Mouse (Mus musculus) forebrain, embryonic 16.5 days (tissue): ENCODE measurements at regions not wholly inside any gene's neighbourhood (a gene's known extent, or its start where the extent isn't known, plus 50 kb on each side); places are given as distances from the start of the nearest gene placed in this dataset.

Experiments used
- ATAC-seq: fragments of 200-750 bp; cut with Nextera tagmentation; 2 replicates; pipeline ENCODE4 v1.8.0; 2017; ENCODE audit warnings: mild to moderate bottlenecking, moderate library complexity
- H3K27ac ChIP-seq: fragments of 300-500 bp; sonication (generic); 2 replicates; pipeline ENCODE4 v1.5.1; 2014; ENCODE audit warnings: low read length, control low read depth
- H3K27me3 ChIP-seq: fragments of 300-500 bp; sonication (generic); replicated peaks from 2 replicates; pipeline ENCODE4 v1.6.1; 2014; ENCODE audit warnings: low read length; ENCODE audit not compliant: control insufficient read depth, insufficient read depth
- H3K36me3 ChIP-seq: fragments of 300-500 bp; sonication (generic); 2 replicates; pipeline ENCODE4 v1.6.1; 2014; ENCODE audit not compliant: control insufficient read depth, insufficient read depth
- H3K4me1 ChIP-seq: fragments of 300-500 bp; sonication (generic); replicated peaks from 2 replicates; pipeline ENCODE4 v1.6.1; 2014; ENCODE audit warnings: low read length; ENCODE audit not compliant: control insufficient read depth, insufficient read depth
- H3K4me2 ChIP-seq: fragments of 300-500 bp; sonication (generic); 2 replicates; pipeline ENCODE4 v1.6.1; 2014; ENCODE audit warnings: mild to moderate bottlenecking, low read length, control low read depth
- H3K4me3 ChIP-seq: fragments of 300-500 bp; sonication (generic); replicated peaks from 2 replicates; pipeline ENCODE4 v1.5.1; 2014; ENCODE audit warnings: mild to moderate bottlenecking, low read length, control low read depth
- H3K9ac ChIP-seq: fragments of 300-500 bp; sonication (generic); replicated peaks from 2 replicates; pipeline ENCODE4 v1.6.1; 2014; ENCODE audit warnings: low read depth, low read length, control low read depth
- H3K9me3 ChIP-seq: fragments of 300-500 bp; sonication (generic); 2 replicates; pipeline ENCODE4 v1.6.1; 2016; ENCODE audit warnings: low read length; ENCODE audit not compliant: control insufficient read depth
- WGBS: fragments of 180-500 bp; shearing (Covaris S2); extraction: QIAGEN DNeasy Blood & Tissue Kit; methylation state at CpG from one replicate; pipeline ENCODE4 v1.1.7; 2014; 5-methylcytosine and 5-hydroxymethylcytosine counted together

DNA sequence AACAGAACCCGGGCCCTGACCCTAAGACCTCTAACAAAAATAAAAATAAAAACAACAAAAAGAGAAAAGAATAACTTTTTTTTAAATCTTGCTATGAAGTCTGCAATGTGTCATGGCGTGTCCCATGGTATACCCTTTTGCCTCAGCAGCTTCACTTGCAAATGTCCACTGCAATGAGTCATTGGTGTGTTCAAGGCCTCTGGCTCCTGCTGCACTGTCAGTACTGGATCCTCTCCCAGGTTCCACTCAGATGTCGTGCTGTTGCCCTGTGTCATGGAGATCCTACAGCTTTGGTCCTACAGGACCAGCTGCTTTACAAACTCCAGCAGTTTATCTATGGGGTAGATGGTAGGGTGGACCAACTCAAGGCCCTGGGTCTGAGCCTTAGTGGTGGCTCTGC is 113.4 kb upstream of the Akirin2 start:
- H3K27ac ChIP-seq = no peak overlapping the region
- no peaks in the 10 kb centered on the region for H3K36me3 ChIP-seq
- H3K4me2 ChIP-seq = no peak overlapping the region
- no peaks in the 10 kb centered on the region for H3K4me1 ChIP-seq
- H3K9ac ChIP-seq = no peak overlapping the region
- WGBS = 73% methylated on average over 3 of the region's 3 CpGs
- H3K27me3 ChIP-seq = no peaks in the 10 kb centered on the region
- H3K4me3 ChIP-seq = no peak overlapping the region
- no peak for ATAC-seq
- no peaks in the 10 kb centered on the region for H3K9me3 ChIP-seq

DNA sequence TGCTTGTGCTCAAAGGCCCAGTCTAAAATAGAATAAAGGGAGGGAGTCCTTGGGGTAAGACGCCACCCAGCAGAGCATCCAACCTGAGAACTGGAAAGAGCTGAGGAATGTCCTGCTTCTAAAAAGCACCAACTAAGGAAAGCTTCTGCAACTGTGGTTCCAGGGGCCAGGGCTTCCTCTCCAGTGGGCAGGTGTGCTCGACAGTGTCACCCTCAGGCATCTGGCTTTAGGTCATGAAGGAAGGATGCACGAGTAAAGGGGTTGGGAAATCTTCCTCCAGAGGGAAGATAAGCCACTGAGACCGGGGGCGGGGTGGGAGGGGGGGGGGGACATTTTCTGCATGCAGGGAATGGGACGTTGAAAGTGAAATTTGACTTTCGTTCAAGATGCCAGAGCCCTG is 101.2 kb upstream of the Akirin2 start:
- Histone ChIP-seq H3K4me1 (no peaks in the 10 kb centered on the region), H3K27me3 (no peaks in the 10 kb centered on the region), H3K9me3 (no peaks in the 10 kb centered on the region), H3K9ac (no peak overlapping the region), H3K36me3 (no peaks in the 10 kb centered on the region), H3K4me2 (no peak overlapping the region), H3K4me3 (no peak overlapping the region), H3K27ac (no peak overlapping the region)
- WGBS = 86% methylated on average over 7 of the region's 7 CpGs
- ATAC-seq = no peak

DNA sequence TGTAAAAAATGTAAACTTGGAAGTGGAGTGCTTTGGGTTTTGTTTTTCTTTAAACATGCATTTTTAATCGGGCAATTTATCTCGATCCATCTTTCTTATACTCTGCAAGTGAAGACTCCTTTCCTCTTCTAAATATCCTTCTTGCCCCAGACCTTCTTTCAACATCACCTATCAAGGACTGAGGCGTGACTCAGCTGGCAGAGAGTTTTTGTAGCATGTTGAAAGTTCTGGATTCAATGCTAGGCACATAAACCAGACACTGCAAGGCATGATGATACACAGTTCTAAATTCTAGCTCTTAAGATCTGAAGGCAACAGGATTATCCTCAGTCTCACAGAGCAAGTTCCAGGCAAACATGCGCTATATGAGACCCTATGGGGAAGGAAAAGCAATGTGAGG is 88.1 kb upstream of the Akirin2 start:
- Histone ChIP-seq H3K4me2 (no peak overlapping the region), H3K27me3 (no peaks in the 10 kb centered on the region), H3K36me3 (no peaks in the 10 kb centered on the region), H3K4me3 (no peak overlapping the region), H3K4me1 (no peaks in the 10 kb centered on the region), H3K9ac (no peak overlapping the region), H3K9me3 (no peaks in the 10 kb centered on the region), H3K27ac (no peak overlapping the region)
- no peak for ATAC-seq
- WGBS = 91% methylated on average over 4 of the region's 4 CpGs

DNA sequence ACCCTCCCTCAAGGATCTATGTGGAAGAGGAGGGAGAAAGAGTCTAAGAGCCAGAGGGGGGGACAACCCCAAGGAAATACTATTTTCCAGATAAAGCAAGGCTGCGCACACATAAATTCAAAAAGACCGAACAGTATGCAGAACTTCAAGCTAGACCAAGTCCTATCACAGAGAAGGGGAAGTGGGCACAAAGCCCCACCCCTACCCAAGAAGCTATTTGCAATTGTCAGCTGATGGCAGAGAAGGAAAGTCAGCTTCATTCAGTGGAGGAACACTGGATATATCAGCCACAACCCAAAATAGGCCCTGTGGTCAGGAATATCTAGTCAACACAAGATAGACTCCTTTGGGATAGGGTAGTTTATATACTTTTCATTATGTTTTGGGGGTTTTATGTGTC is 84.9 kb upstream of the Akirin2 start:
- Histone ChIP-seq H3K9me3 (no peaks in the 10 kb centered on the region), H3K9ac (no peak overlapping the region), H3K4me3 (no peak overlapping the region), H3K4me1 (no peaks in the 10 kb centered on the region), H3K27ac (no peak overlapping the region), H3K4me2 (no peak overlapping the region), H3K36me3 (no peaks in the 10 kb centered on the region), H3K27me3 (no peaks in the 10 kb centered on the region)
- ATAC-seq = no peak
- WGBS = 95% methylated on average over 2 of the region's 2 CpGs

DNA sequence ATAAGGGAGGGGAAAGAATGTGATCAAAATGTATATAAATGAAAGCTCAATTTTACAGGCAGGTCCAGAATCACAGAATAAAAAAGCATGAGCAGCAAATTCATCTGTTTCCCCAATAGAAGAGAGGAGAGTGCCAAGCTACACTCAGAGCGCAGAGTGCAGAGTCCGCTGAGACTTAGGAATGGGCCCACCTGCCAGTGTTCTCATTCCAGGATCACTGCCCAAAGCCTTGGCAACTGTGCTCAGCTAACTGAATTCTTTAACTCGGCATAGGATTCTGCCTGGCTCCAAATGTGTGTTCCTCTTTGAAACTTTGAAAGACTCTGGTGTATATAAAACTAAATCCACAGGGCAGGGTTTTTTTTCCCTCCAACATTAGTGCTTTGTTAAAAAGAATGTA is 84.4 kb upstream of the Akirin2 start:
- Histone ChIP-seq H3K4me3 (no peak overlapping the region), H3K27me3 (no peaks in the 10 kb centered on the region), H3K4me2 (no peak overlapping the region), H3K27ac (no peak overlapping the region), H3K4me1 (no peaks in the 10 kb centered on the region), H3K9me3 (no peaks in the 10 kb centered on the region), H3K36me3 (no peaks in the 10 kb centered on the region), H3K9ac (no peak overlapping the region)
- 61% methylated on average over 3 of the region's 3 CpGs for WGBS
- no peak for ATAC-seq

DNA sequence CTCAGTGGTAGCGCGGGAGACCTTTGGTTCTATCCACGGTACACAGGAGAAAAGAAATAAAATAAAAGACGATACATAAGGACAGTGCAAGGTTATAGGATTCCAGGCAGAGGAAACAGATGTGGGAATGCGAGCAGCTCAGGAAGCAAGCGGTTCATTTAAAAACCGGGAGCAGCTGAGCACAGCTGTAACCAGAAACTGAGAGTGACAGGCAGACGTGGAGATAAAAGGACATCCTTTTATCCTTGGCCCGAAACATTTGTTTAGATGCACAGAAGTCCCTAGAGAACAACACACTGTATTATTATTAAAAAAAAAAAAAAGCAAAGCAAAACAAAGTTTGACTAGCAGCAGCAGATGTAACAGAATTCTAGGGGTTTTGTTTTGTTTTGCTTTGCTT is 82.6 kb upstream of the Akirin2 start:
- ATAC-seq = no peak
- Histone ChIP-seq H3K36me3 (no peaks in the 10 kb centered on the region), H3K9ac (no peak overlapping the region), H3K4me1 (no peaks in the 10 kb centered on the region), H3K4me3 (no peak overlapping the region), H3K27me3 (no peaks in the 10 kb centered on the region), H3K27ac (no peak overlapping the region), H3K4me2 (no peak overlapping the region), H3K9me3 (no peaks in the 10 kb centered on the region)
- WGBS = 69% methylated on average over 9 of the region's 9 CpGs

DNA sequence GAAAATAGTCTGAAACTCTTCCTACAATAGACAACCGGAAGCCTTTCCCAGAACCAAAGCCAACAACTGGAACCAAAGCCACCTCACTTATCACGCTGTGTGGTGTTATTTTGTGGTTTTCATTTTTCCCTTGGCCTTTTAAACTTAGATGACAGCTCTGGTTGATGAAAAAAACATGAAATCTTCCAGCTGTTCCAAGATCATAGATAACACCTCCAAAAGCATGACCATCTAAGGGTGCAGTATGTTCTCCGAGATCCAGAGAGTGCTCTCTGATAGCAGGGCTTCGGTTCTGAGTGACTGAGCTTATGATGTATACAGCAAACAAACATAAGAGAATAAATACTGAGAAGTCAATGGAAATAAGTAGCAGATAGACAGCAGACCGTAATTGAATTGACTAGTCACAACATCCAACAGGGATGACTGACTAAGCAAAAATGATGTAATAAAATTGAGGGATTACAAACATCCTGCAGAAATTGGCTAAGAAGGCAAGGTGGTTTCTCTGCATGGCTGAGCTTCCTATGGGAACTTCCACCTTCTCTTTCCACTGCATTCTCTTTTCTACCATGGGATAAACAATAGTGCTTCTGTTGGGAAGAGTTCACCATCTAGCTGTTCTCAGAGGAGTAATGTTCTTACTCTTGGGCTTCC is 74.8 kb upstream of the Akirin2 start:
- H3K9me3 ChIP-seq = no peaks in the 10 kb centered on the region
- H3K4me2 ChIP-seq = no peak overlapping the region
- no peak overlapping the region for H3K27ac ChIP-seq
- no peaks in the 10 kb centered on the region for H3K36me3 ChIP-seq
- no peak overlapping the region for H3K4me3 ChIP-seq
- no peaks in the 10 kb centered on the region for H3K27me3 ChIP-seq
- no peak for ATAC-seq
- WGBS = 90% methylated on average over 5 of the region's 5 CpGs
- H3K9ac ChIP-seq = no peak overlapping the region
- no peaks in the 10 kb centered on the region for H3K4me1 ChIP-seq

DNA sequence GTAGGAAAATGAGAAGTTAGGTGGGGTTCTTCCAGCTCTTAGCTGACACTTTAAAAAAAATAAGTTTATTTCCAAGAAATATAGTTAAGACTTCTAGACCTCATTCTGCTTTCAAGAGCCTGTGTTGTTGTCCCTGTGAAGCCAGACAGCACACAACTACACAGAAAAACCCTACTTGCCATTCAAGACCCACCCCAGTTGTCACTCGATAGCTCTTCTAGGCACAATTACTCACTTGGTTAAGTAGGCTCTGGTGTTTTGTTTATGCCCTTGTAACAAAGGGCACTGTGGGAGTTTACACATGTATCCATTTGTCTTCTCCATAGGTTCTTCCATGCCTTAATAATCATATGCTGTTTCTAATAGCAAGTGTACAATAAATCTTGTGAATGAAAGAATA is 66.5 kb upstream of the Akirin2 start:
- H3K36me3 ChIP-seq = no peaks in the 10 kb centered on the region
- H3K9me3 ChIP-seq = no peaks in the 10 kb centered on the region
- H3K27ac ChIP-seq = no peak overlapping the region
- 56% methylated on average over 1 of the region's 1 CpGs for WGBS
- no peaks in the 10 kb centered on the region for H3K4me1 ChIP-seq
- no peak for ATAC-seq
- H3K27me3 ChIP-seq = no peaks in the 10 kb centered on the region
- H3K4me3 ChIP-seq = no peak overlapping the region
- H3K9ac ChIP-seq = no peak overlapping the region
- no peak overlapping the region for H3K4me2 ChIP-seq

DNA sequence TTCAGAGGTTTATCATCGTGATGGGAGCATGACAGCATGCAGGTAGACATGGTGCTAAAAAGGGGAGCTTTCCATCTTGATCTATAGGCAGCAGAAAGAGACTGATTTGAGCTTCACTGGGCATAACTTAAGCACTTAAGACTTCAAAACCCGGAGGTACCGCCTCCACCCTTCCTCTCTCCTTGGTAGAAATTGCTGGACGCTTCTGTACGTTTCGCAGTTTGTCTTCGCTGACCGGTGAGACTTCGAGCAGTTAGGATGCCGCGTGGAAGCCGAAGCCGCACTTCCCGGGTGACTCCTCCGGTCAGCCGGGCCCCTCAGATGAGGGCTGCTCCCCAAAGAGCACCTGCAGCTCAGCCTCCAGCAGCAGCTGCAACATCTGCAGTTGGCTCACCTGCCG is 65.2 kb upstream of the Akirin2 start:
- H3K4me1 ChIP-seq = no peaks in the 10 kb centered on the region
- 80% methylated on average over 17 of the region's 17 CpGs for WGBS
- H3K4me2 ChIP-seq = no peak overlapping the region
- H3K9me3 ChIP-seq = no peaks in the 10 kb centered on the region
- H3K27me3 ChIP-seq = no peaks in the 10 kb centered on the region
- no peak for ATAC-seq
- H3K9ac ChIP-seq = no peak overlapping the region
- no peak overlapping the region for H3K27ac ChIP-seq
- H3K36me3 ChIP-seq = no peaks in the 10 kb centered on the region
- H3K4me3 ChIP-seq = no peak overlapping the region
